Mouse (Mus musculus) lung, postnatal 0 days (tissue): ENCODE data around the gene Cipc. TPM values are rescaled to one million over a fixed set of nuclear protein-coding genes. Genes with fewer than 3 reads are reported as not detected.
A peak's percentile ranks its signal among the peaks of the same experiment; 100 is the strongest.

ENCODE experiments used
- ATAC-seq: fragments of 200-750 bp; cut with Nextera tagmentation; 2 replicates; pipeline ENCODE4 v1.8.0; 2017; ENCODE audit warnings: moderate library complexity
- DNase-seq: peaks from one replicate; pipeline ENCODE4 v3.0.0-alpha.2; 2016; ENCODE audit warnings: low spot score
- H3K27ac ChIP-seq: fragments of 300-500 bp; sonication (generic); 2 replicates; pipeline ENCODE4 v1.5.1; 2014; ENCODE audit warnings: antibody characterized with exemption, mild to moderate bottlenecking, low read length, mixed read lengths
- H3K27me3 ChIP-seq: fragments of 300-500 bp; sonication (generic); replicated peaks from 2 replicates; pipeline ENCODE4 v1.6.1; 2014; ENCODE audit warnings: low read length, mixed read lengths; ENCODE audit not compliant: insufficient read depth
- H3K36me3 ChIP-seq: fragments of 300-500 bp; sonication (generic); 2 replicates; pipeline ENCODE4 v1.6.1; 2014; ENCODE audit warnings: low read length, mixed read lengths; ENCODE audit not compliant: insufficient read depth
- H3K4me1 ChIP-seq: fragments of 300-500 bp; sonication (generic); 2 replicates; pipeline ENCODE4 v1.6.1; 2014; ENCODE audit warnings: antibody characterized with exemption, low read depth, low read length, mixed read lengths; ENCODE audit not compliant: insufficient read depth
- H3K4me2 ChIP-seq: fragments of 300-500 bp; sonication (generic); replicated peaks from 2 replicates; pipeline ENCODE4 v1.6.1; 2014; ENCODE audit warnings: low read depth, mild to moderate bottlenecking, low read length, moderate library complexity, mixed read lengths
- H3K4me3 ChIP-seq: fragments of 300-500 bp; sonication (generic); 2 replicates; pipeline ENCODE4 v1.5.1; 2014; ENCODE audit warnings: low read depth, low read length
- H3K9ac ChIP-seq: fragments of 300-500 bp; sonication (generic); replicated peaks from 2 replicates; pipeline ENCODE4 v1.6.1; 2014; ENCODE audit warnings: low read depth, mild to moderate bottlenecking
- H3K9me3 ChIP-seq: fragments of 300-500 bp; sonication (generic); 2 replicates; pipeline ENCODE4 v1.6.1; 2016; ENCODE audit warnings: low read length, mixed read lengths
- CTCF ChIP-seq: IDR thresholded peaks from 2 replicates; pipeline ENCODE4 v1.5.1; 2016; ENCODE audit warnings: antibody characterized with exemption, mild to moderate bottlenecking
- EP300 ChIP-seq: IDR thresholded peaks from 2 replicates; pipeline ENCODE4 v1.6.1; 2016; ENCODE audit warnings: antibody characterized with exemption, mild to moderate bottlenecking, control low read depth
- WGBS: fragments of 180-500 bp; shearing (Covaris S2); extraction: QIAGEN DNeasy Blood & Tissue Kit; methylation state at CpG from one replicate; pipeline ENCODE4 v1.1.7; 2014; 5-methylcytosine and 5-hydroxymethylcytosine counted together
- polyA plus RNA-seq: library from polyadenylated mRNA; unstranded; fragments of >200 nt; fragmentation: Nextera tagmentation; extraction: Ambion mirVana; gene quantifications from 2 replicates; pipeline ENCODE4 v1.2.1, GENCODE M21; 2015

The Cipc gene
- polyA plus RNA-seq, 1 experiment from 2014 or later, result 12.5 TPM

GRCm38 (mm10) chr12:86973706-86974105 is 26.9 kb downstream of the Cipc start:
- H3K9me3 ChIP-seq, result no peaks in the 10 kb centered on the region
- DNase-seq (no peak), ATAC-seq (no peak)
- 32% methylated on average over 8 of the region's 8 CpGs for WGBS
- TF ChIP-seq CTCF, result no peak
- no peak for TF ChIP-seq EP300
- no peak overlapping the region for H3K4me3 ChIP-seq
- no peaks in the 10 kb centered on the region for H3K27me3 ChIP-seq
- no peak overlapping the region for H3K9ac ChIP-seq
- no peaks in the 10 kb centered on the region for H3K36me3 ChIP-seq
- no peak overlapping the region for H3K4me2 ChIP-seq
- H3K4me1 ChIP-seq, result peaks cover 17% of the 10 kb centered on the region
- H3K27ac ChIP-seq, result no peak overlapping the region

- WGBS, result 7% methylated on average over 40 of the region's 40 CpGs
- H3K36me3 ChIP-seq, result no peaks in the 10 kb centered on the region
- no peaks in the 10 kb centered on the region for H3K27me3 ChIP-seq
- H3K9ac ChIP-seq, result no peak overlapping the region
- peak overlapping the region; percentile 54 for H3K4me2 ChIP-seq
- peak overlapping the region; percentile 24 for H3K4me3 ChIP-seq
- no peak for TF ChIP-seq EP300
- TF ChIP-seq CTCF, result peak; percentile 97
- peaks cover 17% of the 10 kb centered on the region for H3K4me1 ChIP-seq
- no peaks in the 10 kb centered on the region for H3K9me3 ChIP-seq
- peak; percentile 55 for DNase-seq
- peak; percentile 70 for ATAC-seq
- H3K27ac ChIP-seq, result no peak overlapping the region
Observed at GRCm38 (mm10) chr12:86974387-86975288, 27.8 kb downstream of the Cipc start.

GRCm38 (mm10) chr12:86975761-86976160 is 28.9 kb downstream of the Cipc start:
- no peak for DNase-seq
- H3K27ac ChIP-seq, result no peak overlapping the region
- ATAC-seq, result no peak

GRCm38 (mm10) chr12:86976511-86977168 is 29.8 kb downstream of the Cipc start:
- Histone ChIP-seq H3K4me2 (no peak overlapping the region), H3K27me3 (no peaks in the 10 kb centered on the region), H3K4me3 (no peak overlapping the region), H3K9ac (no peak overlapping the region), H3K4me1 (peaks cover 17% of the 10 kb centered on the region), H3K36me3 (no peaks in the 10 kb centered on the region), H3K27ac (no peak overlapping the region), H3K9me3 (no peaks in the 10 kb centered on the region)
- TF ChIP-seq CTCF (peak; percentile 59), EP300 (no peak)
- ATAC-seq (no peak), DNase-seq (peak; percentile 20)
- 48% methylated on average over 6 of the region's 6 CpGs for WGBS

More at GRCm38 (mm10) chr12:86975761-86976160, 28.9 kb downstream of the Cipc start:
- 53% methylated on average over 10 of the region's 10 CpGs for WGBS
- Histone ChIP-seq H3K27me3 (no peaks in the 10 kb centered on the region), H3K36me3 (no peaks in the 10 kb centered on the region), H3K9me3 (no peaks in the 10 kb centered on the region), H3K9ac (no peak overlapping the region), H3K4me1 (peaks cover 17% of the 10 kb centered on the region), H3K4me3 (no peak overlapping the region), H3K4me2 (no peak overlapping the region)
- no peak for TF ChIP-seq CTCF
- TF ChIP-seq EP300, result no peak

GRCm38 (mm10) chr12:86977833-86978232 is 31.0 kb downstream of the Cipc start:
- TF ChIP-seq CTCF (no peak), EP300 (no peak)
- H3K9me3 ChIP-seq, result no peaks in the 10 kb centered on the region
- ATAC-seq (no peak), DNase-seq (no peak)
- no peaks in the 10 kb centered on the region for H3K36me3 ChIP-seq
- 9% methylated on average over 15 of the region's 15 CpGs for WGBS
- no peak overlapping the region for H3K4me3 ChIP-seq
- H3K27me3 ChIP-seq, result no peaks in the 10 kb centered on the region
- H3K27ac ChIP-seq, result no peak overlapping the region
- no peak overlapping the region for H3K9ac ChIP-seq
- H3K4me2 ChIP-seq, result no peak overlapping the region
- H3K4me1 ChIP-seq, result peaks cover 15% of the 10 kb centered on the region

- DNase-seq (no peak), ATAC-seq (no peak)
- no peaks in the 10 kb centered on the region for H3K4me1 ChIP-seq
- H3K27me3 ChIP-seq, result 0 out of 2 replicates have a peak, but pooled peaks cover 6% of the 10 kb centered on the region
- no peak overlapping the region for H3K4me3 ChIP-seq
- no peak overlapping the region for H3K4me2 ChIP-seq
- no peaks in the 10 kb centered on the region for H3K9me3 ChIP-seq
- no peak overlapping the region for H3K9ac ChIP-seq
- peak; percentile 45 for TF ChIP-seq CTCF
- no peak for TF ChIP-seq EP300
- 27% methylated on average over 9 of the region's 9 CpGs for WGBS
- H3K27ac ChIP-seq, result no peak overlapping the region
- H3K36me3 ChIP-seq, result no peaks in the 10 kb centered on the region
Observed at GRCm38 (mm10) chr12:86981180-86981579, 34.3 kb downstream of the Cipc start.
